Comparison of ENCODE assay signal across 8 mouse cellular contexts in genomic region chr9:106685249-106686101, GRCm38 (mm10). TPM values are rescaled to one million over a fixed set of nuclear protein-coding genes. Genes with fewer than 3 reads are reported as not detected.
DNase-seq lines count a peak whose midpoint lies in the region; ATAC-seq and TF ChIP-seq lines count a peak whose summit lies in the region.

Gene Tex264 (minus strand): TSS chr9:106685927.

- TF ChIP-seq CTCF in CH12.LX (conservative IDR thresholded peaks at IDR 0.05 in 1 of 2, IDR thresholded peaks at IDR 0.05 in 1 of 2; ENCODE audit: low read depth in 2 of 2, low read length in 2 of 2) = no peak

- H3K9ac ChIP-seq in CH12.LX (ENCODE audit: insufficient read depth, low read depth) = peak within 1 kb of the TSS; percentile 46
- H3K9ac ChIP-seq in forebrain, embryonic 11.5 days (ENCODE audit: low read length) = peak within 1 kb of the TSS; percentile 77
- H3K9ac ChIP-seq in heart, embryonic 16.5 days (ENCODE audit: low read length) = peak within 1 kb of the TSS; percentile 91
- peak within 1 kb of the TSS; percentile 73 for H3K9ac ChIP-seq in neural tube, embryonic 15.5 days (replicated peaks)

- H3K27ac ChIP-seq in CH12.LX (ENCODE audit: insufficient read depth, low read depth) = no peak within 1 kb of the TSS
- H3K27ac ChIP-seq in forebrain, embryonic 11.5 days (ENCODE audit: low read depth, low read length) = no peak within 1 kb of the TSS
- H3K27ac ChIP-seq in heart, embryonic 16.5 days (ENCODE audit: low read length) = peak within 1 kb of the TSS; percentile 83
- H3K27ac ChIP-seq in neural tube, embryonic 15.5 days (replicated peaks) = peak within 1 kb of the TSS; percentile 79

- under 1% methylated on average over 71 of the region's 86 CpGs for WGBS in forebrain, embryonic 11.5 days
- under 1% methylated on average over 83 of the region's 86 CpGs for WGBS in heart, embryonic 16.5 days
- under 1% methylated on average over 79 of the region's 86 CpGs for WGBS in neural tube, embryonic 15.5 days

- H3K79me2 ChIP-seq in CH12.LX (replicated peaks; ENCODE audit: control insufficient read depth, extremely low read depth, insufficient read depth, poor library complexity, severe bottlenecking) = no peaks in the 10 kb centered on the region

- no peaks in the 10 kb centered on the region for H3K9me3 ChIP-seq in CH12.LX (replicated peaks; ENCODE audit: low read length)
- H3K9me3 ChIP-seq in forebrain, embryonic 11.5 days (ENCODE audit: control insufficient read depth, low read length) = no peaks in the 10 kb centered on the region
- H3K9me3 ChIP-seq in heart, embryonic 16.5 days (replicated peaks; ENCODE audit: control insufficient read depth, low read length) = no peaks in the 10 kb centered on the region
- no peaks in the 10 kb centered on the region for H3K9me3 ChIP-seq in neural tube, embryonic 15.5 days (replicated peaks)

- TF ChIP-seq EP300 in CH12.LX (IDR thresholded peaks at IDR 0.05; ENCODE audit: low read length) = no peak; the same call in 1 of the 2 replicates

- peaks cover 5 to 42% of the 10 kb centered on the region in 2 experiments for H3K36me3 ChIP-seq in CH12.LX (replicated peaks in 1 of 2; ENCODE audit: control insufficient read depth in 1 of 2, insufficient read depth in 1 of 2, low read length in 1 of 2)
- H3K36me3 ChIP-seq in forebrain, embryonic 11.5 days (ENCODE audit: control insufficient read depth, insufficient read depth, low read length) = no peaks in the 10 kb centered on the region; the same call in 1 of the 2 replicates
- H3K36me3 ChIP-seq in heart, embryonic 16.5 days (ENCODE audit: control insufficient read depth, insufficient read depth) = peaks cover 8% of the 10 kb centered on the region
- peaks cover 12% of the 10 kb centered on the region for H3K36me3 ChIP-seq in neural tube, embryonic 15.5 days

- peak; percentile 86 for ATAC-seq in forebrain, embryonic 11.5 days (replicated peaks; ENCODE audit: low FRiP score)
- ATAC-seq in heart, embryonic 16.5 days (replicated peaks; ENCODE audit: extremely low read depth, insufficient read depth, low FRiP score) = peak; percentile 85
- ATAC-seq in neural tube, embryonic 15.5 days (ENCODE audit: low FRiP score) = peak; percentile 94

- dilution Hi-C loops in CH12.LX (cut with MboI; ENCODE audit: extremely low pct_ligation_motif_present, extremely low pct_unique_long_range_greater_than_20kb, low sequenced_read_pairs) = loop anchor here (25.0 kb wide), 1 partner anchor 102 kb away; the partner anchor contains the start of gene Rad54l2

- TF ChIP-seq RAD21 in CH12.LX (IDR thresholded peaks at IDR 0.05; ENCODE audit: low read depth, low read length) = no peak

- peaks cover 2 to 33% of the 10 kb centered on the region in 2 experiments for H3K4me1 ChIP-seq in CH12.LX (ENCODE audit: control insufficient read depth in 1 of 2, insufficient read depth in 2 of 2)
- H3K4me1 ChIP-seq in forebrain, embryonic 11.5 days (replicated peaks; ENCODE audit: control insufficient read depth, insufficient read depth, low read length) = no peaks in the 10 kb centered on the region; the same call in 1 of the 2 replicates
- peaks cover 16% of the 10 kb centered on the region for H3K4me1 ChIP-seq in heart, embryonic 16.5 days (ENCODE audit: control insufficient read depth, insufficient read depth, low read length)
- peaks cover 35% of the 10 kb centered on the region for H3K4me1 ChIP-seq in neural tube, embryonic 15.5 days

- DNase-seq in CH12.LX (ENCODE audit: extremely low read depth) = peak; percentile 51
- DNase-seq in c-Kit-positive CD71-negative TER-119-negative erythroid progenitor cells, embryonic 14.5 days (ENCODE audit: low read depth) = peak; percentile 58
- peak; percentile 88 for DNase-seq in forebrain, embryonic 11.5 days (ENCODE audit: low spot score)
- DNase-seq in kidney, postnatal 4 days = peak; percentile 88 to 92
- DNase-seq in lung, adult 18-20 months = peak; percentile 90 to 93
- peak; percentile 88 for DNase-seq in testis, postnatal 14 days (ENCODE audit: low spot score)

- H3K4me3 ChIP-seq in CH12.LX (replicated peaks in 1 of 3; ENCODE audit: low read depth in 2 of 3, low read length in 2 of 3, poor library complexity in 1 of 3) = peak within 1 kb of the TSS; percentile 66 to 75 (median 73)
- H3K4me3 ChIP-seq in forebrain, embryonic 11.5 days (ENCODE audit: low read depth, low read length) = peak within 1 kb of the TSS; percentile 78
- H3K4me3 ChIP-seq in heart, embryonic 16.5 days (ENCODE audit: low read length) = peak within 1 kb of the TSS; percentile 88
- H3K4me3 ChIP-seq in neural tube, embryonic 15.5 days (replicated peaks) = peak within 1 kb of the TSS; percentile 87

- no peaks in the 10 kb centered on the region for H3K27me3 ChIP-seq in CH12.LX (replicated peaks)
- no peaks in the 10 kb centered on the region for H3K27me3 ChIP-seq in forebrain, embryonic 11.5 days (ENCODE audit: control insufficient read depth, insufficient read depth, low read length)
- no peaks in the 10 kb centered on the region for H3K27me3 ChIP-seq in heart, embryonic 16.5 days (ENCODE audit: control insufficient read depth, insufficient read depth, low read length)
- no peaks in the 10 kb centered on the region for H3K27me3 ChIP-seq in neural tube, embryonic 15.5 days (replicated peaks)

- peak; percentile 47 for TF ChIP-seq POLR2A in CH12.LX (IDR thresholded peaks at IDR 0.05; ENCODE audit: low read depth, low read length)

- peak within 1 kb of the TSS; percentile 57 for H3K4me2 ChIP-seq in CH12.LX (ENCODE audit: insufficient read depth, low read depth, poor library complexity, severe bottlenecking)
- peak within 1 kb of the TSS; percentile 99 for H3K4me2 ChIP-seq in forebrain, embryonic 11.5 days (ENCODE audit: low read depth, low read length, severe bottlenecking)
- H3K4me2 ChIP-seq in heart, embryonic 16.5 days (ENCODE audit: low read depth, low read length) = peak within 1 kb of the TSS; percentile 98
- peak within 1 kb of the TSS; percentile 97 for H3K4me2 ChIP-seq in neural tube, embryonic 15.5 days

- in situ Hi-C loops in CH12.LX (cut with MboI; ENCODE audit: low pct_ligation_motif_present, low pct_unique_long_range_greater_than_20kb, low sequenced_read_pairs) = loop anchor here (10.0 kb wide), 1 partner anchor 129 kb away; no protein-coding TSS in a partner anchor

TF ChIP-seq in CH12.LX, 34 proteins besides CTCF, POLR2A, EP300 and RAD21 (continues in another document):
- TF ChIP-seq PAX5 (IDR thresholded peaks at IDR 0.05; ENCODE audit: low read length) (no peak), TCF12 (IDR thresholded peaks at IDR 0.05; ENCODE audit: low read depth, low read length) (peak; percentile 44; the same call in 1 of the 2 replicates), E2F4 (IDR thresholded peaks at IDR 0.05; ENCODE audit: insufficient replicate concordance, low read depth, low read length) (no peak), KAT2A (IDR thresholded peaks at IDR 0.05; ENCODE audit: insufficient replicate concordance, low read length) (no peak), MEF2A (IDR thresholded peaks at IDR 0.05; ENCODE audit: borderline replicate concordance, low read depth, low read length) (0 out of 2 replicates have a peak, but pooled peaks have one; percentile 18), MAX (IDR thresholded peaks at IDR 0.05; ENCODE audit: low read length) (peak; percentile 64; the same call in 1 of the 2 replicates), NELFE (IDR thresholded peaks at IDR 0.05; ENCODE audit: low read depth, low read length) (no peak), ZKSCAN1 (IDR thresholded peaks at IDR 0.05; ENCODE audit: borderline replicate concordance, low read depth, low read length) (no peak), MYC (IDR thresholded peaks at IDR 0.05; ENCODE audit: low read depth, low read length) (no peak), ZNF384 (IDR thresholded peaks at IDR 0.05; ENCODE audit: low read depth, low read length) (no peak), IRF4 (IDR thresholded peaks at IDR 0.05; ENCODE audit: low read depth, low read length) (no peak), ZMIZ1 (IDR thresholded peaks at IDR 0.05; ENCODE audit: low read depth, low read length) (peak; percentile 37; the same call in 1 of the 2 replicates), MXI1 (IDR thresholded peaks at IDR 0.05; ENCODE audit: low read depth, low read length) (peak; percentile 76), MAZ (IDR thresholded peaks at IDR 0.05; ENCODE audit: low read depth, low read length) (0 out of 2 replicates have a peak, but pooled peaks have one; percentile 43), POLR2AphosphoS2 (IDR thresholded peaks at IDR 0.05; ENCODE audit: low read depth, low read length) (no peak), RCOR1 (conservative IDR thresholded peaks at IDR 0.05; ENCODE audit: low read depth, low read length) (no peak), UBTF (IDR thresholded peaks at IDR 0.05; ENCODE audit: low read depth, low read length) (peak; percentile 27; the same call in 1 of the 2 replicates), SMC3 (IDR thresholded peaks at IDR 0.05; ENCODE audit: low read depth, low read length) (no peak), HCFC1 (IDR thresholded peaks at IDR 0.05; ENCODE audit: low read depth, low read length) (peak; percentile 39), TBP (conservative IDR thresholded peaks at IDR 0.05; ENCODE audit: low read depth, low read length) (no peak), JUN (IDR thresholded peaks at IDR 0.05; ENCODE audit: insufficient read depth, low read depth, low read length) (no peak), ETS1 (conservative IDR thresholded peaks at IDR 0.05; ENCODE audit: low read depth, low read length) (no peak), ELF1 (IDR thresholded peaks at IDR 0.05; ENCODE audit: low read depth, low read length) (0 out of 2 replicates have a peak, but pooled peaks have one; percentile 46), BHLHE40 (IDR thresholded peaks at IDR 0.05; ENCODE audit: low read depth, low read length) (peak; percentile 98), USF2 (conservative IDR thresholded peaks at IDR 0.05; ENCODE audit: low read depth, low read length) (no peak), USF1 (IDR thresholded peaks at IDR 0.05; ENCODE audit: low read depth, low read length) (peak; percentile 10; the same call in 1 of the 2 replicates), GABPA (IDR thresholded peaks at IDR 0.05; ENCODE audit: insufficient replicate concordance, low read depth, low read length) (no peak), JUND (conservative IDR thresholded peaks at IDR 0.05; ENCODE audit: low read depth, low read length) (no peak), MAFK (IDR thresholded peaks at IDR 0.05; ENCODE audit: insufficient replicate concordance, low read length) (no peak)

RNA-seq across cellular contexts. Expression of gene Tex264, which starts in this region (rescaled TPM):
- total RNA-seq in CH12.LX (2012; rRNA removed) (33.6 and 45.3 TPM in 2 replicates), CH12.LX (2014; rRNA removed) (30.9 and 34.3 TPM in 2 replicates)
- polyA plus RNA-seq in CH12.LX (2012; ENCODE audit: insufficient read length, low read depth) = 45.2 and 54.8 TPM in 2 replicates
- polyA plus RNA-seq in forebrain, embryonic 11.5 days (2014; fragmentation: Nextera tagmentation; extraction: Ambion mirVana) = 29.2 and 31.9 TPM in 2 replicates
- polyA plus RNA-seq in heart, embryonic 16.5 days (2015; fragmentation: Nextera tagmentation; extraction: Ambion mirVana) = 52.5 and 53.6 TPM in 2 replicates
- polyA plus RNA-seq in neural tube, embryonic 15.5 days (2015; fragmentation: Nextera tagmentation; extraction: Ambion mirVana) = 72.2 and 83.3 TPM in 2 replicates

Comparison
In these comparisons a context has a peak if more than half of its experiments do, and no peak if none do; other contexts are left out.
1. H3K27ac ChIP-seq: peak in heart, embryonic 16.5 days (single experiment) and neural tube, embryonic 15.5 days (single experiment); none in CH12.LX (single experiment) and forebrain, embryonic 11.5 days (single experiment).
2. Peak in every context shown above with its lines, with median percentiles within 50 percentile points of each other: DNase-seq, H3K4me2 ChIP-seq, H3K4me3 ChIP-seq, H3K9ac ChIP-seq and ATAC-seq.